Mouse (Mus musculus) gastrocnemius, adult 2 months (tissue): ENCODE data around the gene Tst. TPM values are rescaled to one million over a fixed set of nuclear protein-coding genes. Genes with fewer than 3 reads are reported as not detected.

Source experiments
- DNase-seq: peaks from one replicate; pipeline ENCODE4 v3.0.0; 2022
- H3K27ac ChIP-seq: fragments of 200-600 bp; 2 replicates; pipeline ENCODE4 v1.8.1; 2022; ENCODE audit warnings: mild to moderate bottlenecking
- H3K4me3 ChIP-seq: fragments of 200-600 bp; 2 replicates; pipeline ENCODE4 v1.8.1; 2022; ENCODE audit warnings: mild to moderate bottlenecking, moderate library complexity
- CTCF ChIP-seq: fragments of 200-600 bp; IDR thresholded peaks from 2 replicates; pipeline ENCODE4 v1.8.1; 2022; ENCODE audit warnings: antibody characterized with exemption, mild to moderate bottlenecking, moderate library complexity
- intact Hi-C: fragments of 180-260 bp; cut with DNase I; formaldehyde crosslinking; loops from one replicate; pipeline ENCODE4 v1.15.1; 2025
- total RNA-seq, 2 experiments: library from RNA; stranded (reverse); gene quantifications; 2 replicates each; pipeline ENCODE4 v1.2.3; 2021

Gene Tst
- total RNA-seq, 2 experiments from 2014 or later = 18.2 to 18.8 TPM

- intact Hi-C loops = no loop called here
Measured at GRCm38 (mm10) chr15:78438505-78438904, 32.8 kb upstream of the Tst start.

GRCm38 (mm10) chr15:78438018-78438394 lies 32.3 kb upstream of the Tst start:
- DNase-seq = no peak
- Histone ChIP-seq H3K4me3 (no peak overlapping the region), H3K27ac (peak overlapping the region; percentile 77)
- no peak for TF ChIP-seq CTCF
- intact Hi-C loops = no loop called here

More at GRCm38 (mm10) chr15:78438505-78438904, 32.8 kb upstream of the Tst start:
- no peak for TF ChIP-seq CTCF
- Histone ChIP-seq H3K4me3 (no peak overlapping the region), H3K27ac (no peak overlapping the region)
- DNase-seq = no peak

GRCm38 (mm10) chr15:78437237-78438017 lies 31.7 kb upstream of the Tst start:
- intact Hi-C loops = no loop called here
- peak overlapping the region; percentile 77 for H3K27ac ChIP-seq
- H3K4me3 ChIP-seq = peak overlapping the region; percentile 56

GRCm38 (mm10) chr15:78436380-78437192 lies 30.9 kb upstream of the Tst start:
- peak; percentile 91 for DNase-seq
- H3K4me3 ChIP-seq = peak overlapping the region; percentile 56
- peak; percentile 37; the same call in 1 of the 2 replicates for TF ChIP-seq CTCF
- intact Hi-C loops = no loop called here
- peak overlapping the region; percentile 77 for H3K27ac ChIP-seq

More at GRCm38 (mm10) chr15:78437237-78438017, 31.7 kb upstream of the Tst start:
- TF ChIP-seq CTCF = no peak
- DNase-seq = peak; percentile 68

GRCm38 (mm10) chr15:78435681-78436080 lies 30.0 kb upstream of the Tst start:
- Histone ChIP-seq H3K4me3 (no peak overlapping the region), H3K27ac (peak overlapping the region; percentile 3; the same call in 1 of the 2 replicates)
- TF ChIP-seq CTCF = no peak
- intact Hi-C loops = no loop called here
- DNase-seq = no peak

- no peak overlapping the region; the same call in 1 of the 2 replicates for H3K27ac ChIP-seq
- H3K4me3 ChIP-seq = no peak overlapping the region
- DNase-seq = no peak
- intact Hi-C loops = no loop called here
- TF ChIP-seq CTCF = peak; percentile 51
Measured at GRCm38 (mm10) chr15:78434896-78435520, 29.3 kb upstream of the Tst start.

- intact Hi-C loops = no loop called here
- Histone ChIP-seq H3K4me3 (no peak overlapping the region), H3K27ac (no peak overlapping the region)
- no peak for TF ChIP-seq CTCF
- no peak for DNase-seq
Measured at GRCm38 (mm10) chr15:78431541-78432121, 25.9 kb upstream of the Tst start.

- TF ChIP-seq CTCF = no peak
- Histone ChIP-seq H3K4me3 (peak overlapping the region; percentile 85), H3K27ac (peak overlapping the region; percentile 82)
- intact Hi-C loops = no loop called here
- DNase-seq = no peak
Measured at GRCm38 (mm10) chr15:78430874-78431273, 25.2 kb upstream of the Tst start.

- DNase-seq = no peak
- H3K27ac ChIP-seq = peak overlapping the region; percentile 82
- peak overlapping the region; percentile 85 for H3K4me3 ChIP-seq
- intact Hi-C loops = no loop called here
- TF ChIP-seq CTCF = no peak
Measured at GRCm38 (mm10) chr15:78429871-78430622, 24.3 kb upstream of the Tst start.

GRCm38 (mm10) chr15:78429139-78429459 lies 23.4 kb upstream of the Tst start:
- peak overlapping the region; percentile 82 for H3K27ac ChIP-seq
- intact Hi-C loops = no loop called here
- H3K4me3 ChIP-seq = peak overlapping the region; percentile 85
- DNase-seq = no peak
- no peak for TF ChIP-seq CTCF

GRCm38 (mm10) chr15:78428391-78429138 lies 22.9 kb upstream of the Tst start, which contains the start of gene Kctd17:
Gene Kctd17, plus strand, starts transcription at chr15:78428564.
- no peak for TF ChIP-seq CTCF
- peak; percentile 85 for DNase-seq
- peak within 1 kb of the TSS; percentile 85 for H3K4me3 ChIP-seq
- intact Hi-C loops = no loop called here
- H3K27ac ChIP-seq = peak within 1 kb of the TSS; percentile 82
